ENCODE assay signal across 11 mouse cellular contexts in the genomic region with DNA sequence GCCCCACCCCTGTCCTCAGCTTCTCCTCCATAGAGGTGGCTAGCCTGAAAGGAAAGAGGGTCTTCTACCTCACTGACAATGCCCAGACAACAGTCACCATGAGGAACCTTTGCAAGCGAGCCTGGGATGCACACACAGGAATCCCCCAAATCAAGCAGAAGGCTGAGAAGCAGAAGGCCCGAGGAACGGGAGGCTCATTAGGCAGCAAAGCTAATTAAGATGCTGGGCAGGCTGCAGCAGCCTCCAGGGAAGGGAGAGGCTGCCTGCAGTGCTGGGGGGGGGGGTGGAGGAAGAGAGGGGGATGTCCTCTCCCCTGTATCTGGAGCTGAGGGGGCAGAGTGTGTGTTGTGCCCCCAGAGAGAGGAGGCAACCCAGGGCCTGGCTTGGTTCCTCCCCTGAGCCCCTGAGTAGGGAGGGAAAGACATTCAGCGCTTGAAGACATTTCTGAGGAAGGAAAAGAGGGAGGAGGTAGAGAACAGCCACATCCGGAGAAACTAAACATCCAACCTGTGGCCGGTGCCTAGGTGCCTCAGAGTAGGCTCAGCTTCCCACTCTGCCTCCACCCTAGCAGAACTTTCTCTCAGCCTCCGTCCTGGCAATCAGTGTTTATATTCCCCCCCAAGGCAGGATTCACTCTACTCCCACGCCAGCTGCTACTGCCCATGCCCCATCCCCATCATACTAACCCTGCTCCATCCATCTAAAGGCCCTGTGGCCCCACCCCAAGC. TPM values are rescaled to one million over a fixed set of nuclear protein-coding genes. Genes with fewer than 3 reads are reported as not detected.
DNase-seq lines count a peak whose midpoint lies in the region; ATAC-seq and TF ChIP-seq lines count a peak whose summit lies in the region.
"Had no signal": no experiment of that assay in that cellular context is flagged by ENCODE, and none has a peak within 500 bp of the region (broad histone marks: within the 10 kb centered on the region; RNA-seq: fewer than 3 reads in every experiment).

No protein-coding gene starts in this region.

- no peak for TF ChIP-seq CTCF in kidney, postnatal 0 days (IDR thresholded peaks at IDR 0.05; ENCODE audit: low read depth)
- no peak for TF ChIP-seq CTCF in hindbrain, postnatal 0 days (IDR thresholded peaks at IDR 0.05; ENCODE audit: low read depth)

- WGBS in kidney, postnatal 0 days = 37% methylated on average over 8 of the region's 8 CpGs
- WGBS in embryonic facial prominence, embryonic 13.5 days = 22% methylated on average over 8 of the region's 8 CpGs
- WGBS in hindbrain, postnatal 0 days = 15% methylated on average over 8 of the region's 8 CpGs
- 17% methylated on average over 8 of the region's 8 CpGs for WGBS in neural tube, embryonic 13.5 days

- no peak for DNase-seq in kidney, postnatal 0 days (ENCODE audit: low spot score)
- DNase-seq in kidney, postnatal 10 days = no peak
- DNase-seq in hindbrain, postnatal 0 days (ENCODE audit: low spot score) = no peak
- no peak for DNase-seq in lung, postnatal 14 days
- no peak for DNase-seq in cerebellum, adult 8-10 months
- DNase-seq in left cerebral cortex, adult 8-10 months (ENCODE audit: low spot score in 2 of 2) = no peak

- H3K9me3 ChIP-seq in kidney, postnatal 0 days (replicated peaks; ENCODE audit: low read length) = no peaks in the 10 kb centered on the region
- H3K9me3 ChIP-seq in embryonic facial prominence, embryonic 13.5 days = no peaks in the 10 kb centered on the region
- no peaks in the 10 kb centered on the region for H3K9me3 ChIP-seq in hindbrain, postnatal 0 days (ENCODE audit: low read length)
- no peaks in the 10 kb centered on the region for H3K9me3 ChIP-seq in neural tube, embryonic 13.5 days
- H3K9me3 ChIP-seq: heart, embryonic 15.5 days had no signal

- no peak overlapping the region for H3K4me3 ChIP-seq in kidney, postnatal 0 days (replicated peaks; ENCODE audit: low read depth, low read length)
- H3K4me3 ChIP-seq in embryonic facial prominence, embryonic 13.5 days = peak overlapping the region; percentile 15; the same call in 1 of the 2 replicates
- H3K4me3 ChIP-seq in hindbrain, postnatal 0 days (ENCODE audit: low read length) = peak overlapping the region; percentile 92
- H3K4me3 ChIP-seq in neural tube, embryonic 13.5 days = peak overlapping the region; percentile 95
- H3K4me3 ChIP-seq: heart, embryonic 15.5 days had no signal

- H3K27ac ChIP-seq in kidney, postnatal 0 days = no peak overlapping the region
- H3K27ac ChIP-seq in embryonic facial prominence, embryonic 13.5 days = peak overlapping the region; percentile 72
- H3K27ac ChIP-seq in hindbrain, postnatal 0 days = peak overlapping the region; percentile 22
- H3K27ac ChIP-seq in neural tube, embryonic 13.5 days (replicated peaks) = peak overlapping the region; percentile 87
- H3K27ac ChIP-seq: heart, embryonic 15.5 days had no signal

- no peak overlapping the region for H3K9ac ChIP-seq in kidney, postnatal 0 days (ENCODE audit: low read depth, low read length)
- peak overlapping the region; percentile 32; the same call in 1 of the 2 replicates for H3K9ac ChIP-seq in embryonic facial prominence, embryonic 13.5 days
- peak overlapping the region; percentile 37 for H3K9ac ChIP-seq in hindbrain, postnatal 0 days (replicated peaks; ENCODE audit: low read length)
- peak overlapping the region; percentile 97 for H3K9ac ChIP-seq in neural tube, embryonic 13.5 days
- H3K9ac ChIP-seq: heart, embryonic 15.5 days had no signal

- peaks cover 21% of the 10 kb centered on the region for H3K36me3 ChIP-seq in kidney, postnatal 0 days (ENCODE audit: insufficient read depth, low read length)
- peaks cover 39% of the 10 kb centered on the region for H3K36me3 ChIP-seq in embryonic facial prominence, embryonic 13.5 days
- peaks cover 28% of the 10 kb centered on the region; the same call in 1 of the 2 replicates for H3K36me3 ChIP-seq in hindbrain, postnatal 0 days (ENCODE audit: insufficient read depth, low read length)
- peaks cover 42% of the 10 kb centered on the region for H3K36me3 ChIP-seq in neural tube, embryonic 13.5 days
- H3K36me3 ChIP-seq: heart, embryonic 15.5 days had no signal

- H3K4me1 ChIP-seq in kidney, postnatal 0 days (replicated peaks; ENCODE audit: insufficient read depth, low read length) = peaks cover 9% of the 10 kb centered on the region
- H3K4me1 ChIP-seq in embryonic facial prominence, embryonic 13.5 days = peaks cover 41% of the 10 kb centered on the region
- peaks cover 20% of the 10 kb centered on the region for H3K4me1 ChIP-seq in hindbrain, postnatal 0 days (ENCODE audit: insufficient read depth, low read length)
- peaks cover 47% of the 10 kb centered on the region for H3K4me1 ChIP-seq in neural tube, embryonic 13.5 days (replicated peaks)

- no peaks in the 10 kb centered on the region for H3K27me3 ChIP-seq in kidney, postnatal 0 days (ENCODE audit: insufficient read depth, low read length)
- H3K27me3 ChIP-seq in embryonic facial prominence, embryonic 13.5 days = no peaks in the 10 kb centered on the region
- H3K27me3 ChIP-seq in hindbrain, postnatal 0 days (ENCODE audit: insufficient read depth, low read length) = no peaks in the 10 kb centered on the region
- no peaks in the 10 kb centered on the region for H3K27me3 ChIP-seq in neural tube, embryonic 13.5 days
- H3K27me3 ChIP-seq: heart, embryonic 15.5 days had no signal

- no peak for ATAC-seq in kidney, postnatal 0 days (replicated peaks; ENCODE audit: low FRiP score, low read depth)
- ATAC-seq in embryonic facial prominence, embryonic 13.5 days (ENCODE audit: insufficient number of reproducible peaks, insufficient read depth, low FRiP score, low TSS enrichment, low read depth) = no peak
- ATAC-seq in hindbrain, postnatal 0 days = no peak
- peak; percentile 1; the same call in 1 of the 2 replicates for ATAC-seq in neural tube, embryonic 13.5 days (ENCODE audit: low read depth)

- H3K4me2 ChIP-seq in kidney, postnatal 0 days (ENCODE audit: low read length) = peak overlapping the region; percentile 28
- H3K4me2 ChIP-seq in embryonic facial prominence, embryonic 13.5 days = peak overlapping the region; percentile 63
- peak overlapping the region; percentile 67 for H3K4me2 ChIP-seq in hindbrain, postnatal 0 days (ENCODE audit: low read depth, low read length)
- peak overlapping the region; percentile 78 for H3K4me2 ChIP-seq in neural tube, embryonic 13.5 days
- H3K4me2 ChIP-seq: heart, embryonic 15.5 days had no signal

RNA-seq across cellular contexts. Expression of a gene that starts 2.8 kb away (rescaled TPM):
- 8.8 and 9.0 TPM in 2 replicates for polyA plus RNA-seq in kidney, postnatal 0 days (2015; fragmentation: Nextera tagmentation; extraction: Ambion mirVana)
- 16.6 and 17.3 TPM in 2 replicates for polyA plus RNA-seq in embryonic facial prominence, embryonic 13.5 days (2015; fragmentation: Nextera tagmentation; extraction: Ambion mirVana)
- 83.4 and 84.4 TPM in 2 replicates for total RNA-seq in hindbrain, postnatal 0 days (2014; rRNA removed)
- 43.1 and 51.0 TPM in 2 replicates for polyA plus RNA-seq in hindbrain, postnatal 0 days (2015; fragmentation: Nextera tagmentation; extraction: Ambion mirVana)
- 50.0 and 52.1 TPM in 2 replicates for polyA plus RNA-seq in neural tube, embryonic 13.5 days (2015; fragmentation: Nextera tagmentation; extraction: Ambion mirVana)
- 100 to 1,000 TPM; 127 to 142 (median 137) TPM for total RNA-seq in left cerebral cortex, adult 8-10 months (2022)

RNA-seq across cellular contexts. Expression of a gene that starts 6.5 kb away (rescaled TPM):
- polyA plus RNA-seq in kidney, postnatal 0 days (2015; fragmentation: Nextera tagmentation; extraction: Ambion mirVana) = 1,072 and 1,182 TPM in 2 replicates
- polyA plus RNA-seq in embryonic facial prominence, embryonic 13.5 days (2015; fragmentation: Nextera tagmentation; extraction: Ambion mirVana) = 983 and 1,161 TPM in 2 replicates
- total RNA-seq in hindbrain, postnatal 0 days (2014; rRNA removed) = 462 and 515 TPM in 2 replicates
- 650 and 673 TPM in 2 replicates for polyA plus RNA-seq in hindbrain, postnatal 0 days (2015; fragmentation: Nextera tagmentation; extraction: Ambion mirVana)
- polyA plus RNA-seq in neural tube, embryonic 13.5 days (2015; fragmentation: Nextera tagmentation; extraction: Ambion mirVana) = 660 and 722 TPM in 2 replicates
- 100 to 1,000 TPM; 564 to 674 (median 627) TPM for total RNA-seq in left cerebral cortex, adult 8-10 months (2022)

RNA-seq across cellular contexts. Expression of a gene that starts 24.1 kb away (rescaled TPM):
- 2.0 and 3.1 TPM in 2 replicates for polyA plus RNA-seq in kidney, postnatal 0 days (2015; fragmentation: Nextera tagmentation; extraction: Ambion mirVana)
- 9.6 and 14.7 TPM in 2 replicates for polyA plus RNA-seq in embryonic facial prominence, embryonic 13.5 days (2015; fragmentation: Nextera tagmentation; extraction: Ambion mirVana)
- 2.0 and 2.6 TPM in 2 replicates for total RNA-seq in hindbrain, postnatal 0 days (2014; rRNA removed)
- 3.6 and 4.8 TPM in 2 replicates for polyA plus RNA-seq in hindbrain, postnatal 0 days (2015; fragmentation: Nextera tagmentation; extraction: Ambion mirVana)
- 5.9 and 8.4 TPM in 2 replicates for polyA plus RNA-seq in neural tube, embryonic 13.5 days (2015; fragmentation: Nextera tagmentation; extraction: Ambion mirVana)
- 1 to 10 TPM; 1.5 to 2.1 (median 1.7) TPM for total RNA-seq in left cerebral cortex, adult 8-10 months (2022)

RNA-seq across cellular contexts. Expression of a gene that starts 33.2 kb away (rescaled TPM):
- 1.6 and 2.0 TPM in 2 replicates for polyA plus RNA-seq in kidney, postnatal 0 days (2015; fragmentation: Nextera tagmentation; extraction: Ambion mirVana)
- polyA plus RNA-seq in embryonic facial prominence, embryonic 13.5 days (2015; fragmentation: Nextera tagmentation; extraction: Ambion mirVana) = 0.30 and 0.65 TPM in 2 replicates
- 4.4 and 6.9 TPM in 2 replicates for total RNA-seq in hindbrain, postnatal 0 days (2014; rRNA removed)
- polyA plus RNA-seq in hindbrain, postnatal 0 days (2015; fragmentation: Nextera tagmentation; extraction: Ambion mirVana) = 5.8 and 6.1 TPM in 2 replicates
- polyA plus RNA-seq in neural tube, embryonic 13.5 days (2015; fragmentation: Nextera tagmentation; extraction: Ambion mirVana) = 12.5 and 13.9 TPM in 2 replicates
- total RNA-seq in left cerebral cortex, adult 8-10 months (2022) = 100 to 1,000 TPM in 1 of 4 experiments, 10 to 100 TPM in 3; 83.1 to 109 (median 94.1) TPM
- total RNA-seq: CH12.LX; megakaryocyte progenitor cell, adult 5-6 weeks had no signal

RNA-seq across cellular contexts. Expression of a gene that starts 33.8 kb away (rescaled TPM):
- 1.8 and 2.1 TPM in 2 replicates for polyA plus RNA-seq in kidney, postnatal 0 days (2015; fragmentation: Nextera tagmentation; extraction: Ambion mirVana)
- polyA plus RNA-seq in embryonic facial prominence, embryonic 13.5 days (2015; fragmentation: Nextera tagmentation; extraction: Ambion mirVana) = 0.18 and 0.34 TPM in 2 replicates
- total RNA-seq in hindbrain, postnatal 0 days (2014; rRNA removed) = 1.5 and 3.8 TPM in 2 replicates
- 4.2 and 4.6 TPM in 2 replicates for polyA plus RNA-seq in hindbrain, postnatal 0 days (2015; fragmentation: Nextera tagmentation; extraction: Ambion mirVana)
- 0.71 and 0.74 TPM in 2 replicates for polyA plus RNA-seq in neural tube, embryonic 13.5 days (2015; fragmentation: Nextera tagmentation; extraction: Ambion mirVana)
- total RNA-seq in left cerebral cortex, adult 8-10 months (2022) = 10 to 100 TPM; 41.2 to 46.2 (median 43.9) TPM

Comparison
In these comparisons a context has a peak if more than half of its experiments do, and no peak if none do; other contexts are left out.
1. H3K4me2 ChIP-seq: peak in every context shown above with its lines; median percentile 78 in neural tube, embryonic 13.5 days; 67 in hindbrain, postnatal 0 days; 63 in embryonic facial prominence, embryonic 13.5 days; 28 in kidney, postnatal 0 days.